Mouse (Mus musculus): ENCODE measurements around the gene Cerk.
"Not testable (repeated sequence)": the region's sequence is repeated elsewhere in the genome, so short reads cannot be mapped to it uniquely, and the experiment has no call there.

Cerk gene

GRCm38 (mm10) chr15:86182646-86183045 is 3.3 kb downstream of the Cerk start:
- DNase-seq (ENCODE audit: low read depth, low spot score), result no peak

GRCm38 (mm10) chr15:86181941-86182439 is 4.0 kb downstream of the Cerk start:
- no peak for DNase-seq (ENCODE audit: low read depth, low spot score)

- not testable (repeated sequence) for DNase-seq (ENCODE audit: low read depth, low spot score)
Observed at GRCm38 (mm10) chr15:86181321-86181720, 4.6 kb downstream of the Cerk start.

GRCm38 (mm10) chr15:86180427-86180826 is 5.5 kb downstream of the Cerk start:
- no peak for DNase-seq (ENCODE audit: low read depth, low spot score)

GRCm38 (mm10) chr15:86178594-86178993 is 7.3 kb downstream of the Cerk start:
- DNase-seq (ENCODE audit: low read depth, low spot score), result no peak

GRCm38 (mm10) chr15:86177703-86178251 is 8.2 kb downstream of the Cerk start:
- DNase-seq (ENCODE audit: low read depth, low spot score), result not testable (repeated sequence)

- DNase-seq (ENCODE audit: low read depth, low spot score), result no peak
Observed at GRCm38 (mm10) chr15:86176771-86177702, 8.9 kb downstream of the Cerk start.

- DNase-seq (ENCODE audit: low read depth, low spot score), result no peak
Observed at GRCm38 (mm10) chr15:86176166-86176565, 9.8 kb downstream of the Cerk start.

GRCm38 (mm10) chr15:86175253-86176050 is 10.5 kb downstream of the Cerk start:
- DNase-seq (ENCODE audit: low read depth, low spot score), result no peak

- no peak for DNase-seq (ENCODE audit: low read depth, low spot score)
Observed at GRCm38 (mm10) chr15:86173136-86173985, 12.6 kb downstream of the Cerk start.

GRCm38 (mm10) chr15:86172526-86172925 is 13.4 kb downstream of the Cerk start:
- no peak for DNase-seq (ENCODE audit: low read depth, low spot score)

- DNase-seq (ENCODE audit: low read depth, low spot score), result no peak
Observed at GRCm38 (mm10) chr15:86172124-86172523, 13.8 kb downstream of the Cerk start.

- DNase-seq (ENCODE audit: low read depth, low spot score), result no peak
Observed at GRCm38 (mm10) chr15:86171316-86171715, 14.6 kb downstream of the Cerk start.

- no peak for DNase-seq (ENCODE audit: low read depth, low spot score)
Observed at GRCm38 (mm10) chr15:86169817-86170110, 16.2 kb downstream of the Cerk start.

GRCm38 (mm10) chr15:86168941-86169816 is 16.8 kb downstream of the Cerk start:
- DNase-seq (ENCODE audit: low read depth, low spot score), result no peak

GRCm38 (mm10) chr15:86168505-86168867 is 17.5 kb downstream of the Cerk start:
- no peak for DNase-seq (ENCODE audit: low read depth, low spot score)

GRCm38 (mm10) chr15:86167787-86168504 is 18.0 kb downstream of the Cerk start:
- DNase-seq (ENCODE audit: low read depth, low spot score), result no peak

GRCm38 (mm10) chr15:86167032-86167655 is 18.8 kb downstream of the Cerk start:
- no peak for DNase-seq (ENCODE audit: low read depth, low spot score)
